Mouse (Mus musculus): Measurements from ENCODE around the gene Prdm1.

Gene Prdm1

DNA sequence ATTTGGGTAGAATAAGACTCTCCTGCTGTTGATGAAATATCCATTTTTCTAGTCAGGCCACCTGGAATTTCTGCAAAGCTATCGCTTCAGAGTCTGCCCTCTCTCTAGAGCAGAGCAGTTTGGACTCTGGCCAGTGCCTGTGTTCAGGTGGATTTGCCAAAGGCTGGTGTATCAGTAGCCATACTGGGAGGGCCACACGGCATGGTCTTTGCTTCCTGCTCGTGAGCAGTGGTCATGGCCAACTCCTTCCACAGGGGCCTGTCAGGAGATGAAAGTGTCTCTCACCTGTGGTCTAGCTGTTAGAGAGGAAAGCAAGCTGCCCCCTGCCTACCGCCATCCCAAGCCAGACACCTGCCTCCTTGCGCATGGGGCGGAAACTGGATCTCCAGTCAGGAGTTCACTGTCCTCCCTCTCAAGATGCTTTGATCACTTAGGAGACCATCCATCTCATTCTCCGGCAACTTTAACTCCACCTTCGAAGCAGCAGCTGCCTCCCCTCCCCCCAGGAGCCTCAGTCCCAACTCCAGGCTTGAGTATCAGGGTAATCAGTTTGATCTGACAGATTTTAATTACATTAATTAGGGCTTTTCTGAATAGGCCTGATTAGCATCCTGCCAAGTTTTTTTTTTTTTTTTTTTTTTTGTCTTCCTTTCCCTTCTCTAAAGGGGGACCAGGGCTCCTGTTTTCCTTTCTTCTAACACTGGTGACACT is 35.3 kb downstream of the Prdm1 start:
- peak; percentile 67 to 78 for DNase-seq

DNA sequence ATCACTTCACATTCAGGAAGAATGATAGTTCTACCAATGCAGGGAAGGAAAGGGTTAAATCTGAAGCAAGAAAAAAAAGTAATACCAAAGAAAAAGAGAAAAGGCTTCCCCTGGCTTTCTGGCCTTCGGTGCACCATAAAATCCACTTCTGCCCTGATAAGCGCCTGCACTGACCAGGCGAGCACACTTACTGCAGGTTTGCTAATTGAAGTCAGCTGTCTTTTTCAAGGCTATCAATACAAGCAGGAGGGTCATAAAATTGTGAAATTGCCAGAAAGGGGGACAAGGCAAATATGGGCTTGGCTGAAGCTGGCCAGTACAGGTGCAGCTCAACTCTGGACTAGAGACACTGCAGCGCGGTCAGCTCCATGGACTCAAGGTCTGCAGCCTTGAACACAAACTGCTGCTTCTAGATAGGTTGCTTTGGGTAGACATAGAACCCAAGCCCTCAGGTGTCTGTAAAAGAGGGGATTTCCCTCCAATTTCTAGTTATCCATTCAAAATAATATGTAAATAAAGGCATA is 37.3 kb downstream of the Prdm1 start:
- no peak for DNase-seq

DNA sequence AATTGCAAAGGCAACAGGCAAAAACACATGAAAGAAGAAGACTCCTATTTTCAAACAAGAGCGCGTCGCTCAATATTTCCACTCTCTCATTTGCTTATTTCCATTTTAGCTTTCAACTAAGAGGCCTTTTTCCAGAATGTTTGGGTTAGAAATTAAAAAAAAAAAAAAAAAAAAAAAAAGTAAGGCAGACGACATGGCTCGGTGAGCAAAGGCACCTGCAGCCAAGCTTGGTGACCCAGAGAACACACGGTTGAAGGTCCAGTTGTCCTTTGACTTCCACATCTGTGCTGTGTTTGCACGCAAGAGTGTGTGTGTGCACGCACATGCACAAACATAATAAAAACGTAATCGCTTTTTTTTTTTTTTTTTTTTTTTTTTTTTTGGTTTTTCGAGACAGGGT is 41.2 kb downstream of the Prdm1 start:
- DNase-seq = peak; percentile 67 to 68

DNA sequence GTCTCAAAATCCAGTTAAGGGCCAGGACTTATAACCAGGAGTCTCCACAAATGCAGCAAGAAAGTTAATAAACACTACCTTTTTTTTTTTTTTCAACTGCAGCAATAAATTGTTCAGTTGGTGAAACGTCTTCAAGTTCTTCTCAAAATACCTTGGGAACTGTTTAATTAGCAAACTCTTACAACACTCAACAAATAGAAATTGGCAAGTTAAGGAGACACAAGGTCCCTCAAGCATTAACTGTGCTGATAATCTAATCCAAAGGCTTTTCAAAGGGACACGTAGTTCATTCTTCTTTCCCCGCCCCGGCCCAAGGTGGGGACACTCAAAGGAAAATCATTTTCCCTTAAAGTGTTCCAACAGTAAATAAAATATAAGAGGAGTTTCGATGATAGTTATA is 44.2 kb downstream of the Prdm1 start:
- no peak for DNase-seq

DNA sequence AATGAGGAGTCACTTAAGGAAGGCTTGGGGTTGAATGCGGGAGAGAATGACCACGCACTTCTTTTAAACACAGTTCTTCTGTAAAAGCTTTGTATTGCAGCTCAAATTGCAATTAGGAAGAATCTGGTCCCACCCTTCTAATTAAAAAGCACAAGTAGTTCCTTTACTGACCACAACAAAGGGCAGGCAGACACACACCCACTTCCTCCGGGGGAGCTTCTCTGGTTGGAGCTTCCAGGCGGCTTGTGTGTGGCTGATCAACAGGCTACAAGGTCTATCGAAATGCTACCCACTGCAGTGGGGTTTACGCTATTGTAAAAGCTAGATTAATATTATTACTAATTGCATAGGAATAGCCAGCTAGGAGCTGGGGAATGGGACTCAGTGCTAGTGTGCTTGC is 45.2 kb downstream of the Prdm1 start:
- DNase-seq = no peak

DNA sequence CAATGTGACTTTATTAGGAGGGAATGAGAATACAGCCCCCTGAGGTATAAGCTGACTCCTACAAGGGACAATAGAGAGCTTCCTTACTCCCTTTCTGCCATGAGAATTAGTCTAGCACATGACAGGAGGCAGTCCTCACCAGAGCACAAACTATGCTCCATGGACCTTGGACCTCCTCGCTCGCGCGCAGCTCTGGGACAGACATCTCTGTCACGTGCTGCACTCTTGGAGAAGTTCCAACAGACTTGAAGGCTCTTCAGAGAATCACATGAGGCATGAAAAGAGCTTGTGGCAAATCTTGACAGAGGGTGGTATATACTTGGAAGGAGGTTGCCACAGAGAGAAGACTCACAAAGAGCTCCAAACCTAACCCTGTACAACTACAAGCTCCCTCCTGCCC is 46.9 kb downstream of the Prdm1 start:
- peak; percentile 92 to 93 for DNase-seq

DNA sequence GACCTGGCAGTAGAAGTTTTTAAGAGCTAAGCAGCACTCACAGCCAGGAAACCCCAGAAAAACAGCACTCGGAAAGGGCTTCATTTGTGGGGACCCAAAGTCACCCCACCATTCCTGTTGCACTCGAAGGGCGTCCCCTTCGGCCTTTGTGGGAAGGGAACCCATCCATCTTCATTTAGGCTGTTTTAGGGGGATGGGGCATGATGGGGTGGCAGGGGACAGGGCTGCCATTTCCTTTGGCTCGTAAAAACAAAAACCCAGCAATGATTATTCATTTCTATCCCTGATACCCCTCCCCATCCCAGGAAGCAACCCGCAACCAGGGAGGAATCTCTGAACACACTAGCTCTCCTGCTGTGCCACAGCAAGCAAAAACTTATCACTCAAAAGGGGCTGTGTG is 49.0 kb downstream of the Prdm1 start:
- DNase-seq = no peak

DNA sequence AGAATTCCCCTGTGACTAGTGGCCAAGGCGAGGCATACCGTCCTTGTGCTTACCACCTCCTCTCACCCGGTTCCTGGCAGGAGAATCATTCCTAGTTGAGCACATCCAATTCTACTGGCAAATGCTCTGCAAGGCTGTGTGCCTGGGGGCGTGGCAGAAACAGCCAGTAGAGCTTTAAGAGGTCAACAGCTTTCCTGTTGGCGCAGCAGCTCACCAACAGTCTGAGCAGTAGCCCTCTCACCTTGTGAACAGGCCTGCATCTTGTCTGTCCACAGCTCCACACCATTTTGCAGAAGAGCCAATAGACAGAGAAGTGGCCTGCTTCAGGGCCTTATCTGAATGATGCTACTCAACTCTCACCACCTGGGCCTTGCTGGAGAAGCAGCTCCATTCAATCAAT is 50.2 kb downstream of the Prdm1 start:
- DNase-seq = peak; percentile 65 to 70

DNA sequence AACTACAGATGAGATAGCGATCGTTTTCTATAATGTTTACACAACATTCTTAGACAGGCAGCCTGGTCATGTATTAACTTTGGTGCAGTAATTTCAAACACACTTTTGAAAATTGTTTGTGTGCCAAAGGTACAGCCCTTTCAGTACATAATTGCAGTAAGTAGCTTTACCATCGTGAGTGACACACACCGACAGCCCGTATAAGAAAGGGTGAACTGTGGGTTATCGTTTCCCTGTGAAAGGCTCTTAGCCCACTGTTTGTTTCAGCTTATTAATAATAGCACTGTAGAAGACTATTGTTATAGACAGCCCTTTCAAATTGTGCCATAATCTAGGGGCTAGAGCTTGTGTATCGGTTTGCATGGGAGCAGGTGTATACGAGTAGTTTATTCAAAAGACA is 51.1 kb downstream of the Prdm1 start:
- DNase-seq = no peak

DNA sequence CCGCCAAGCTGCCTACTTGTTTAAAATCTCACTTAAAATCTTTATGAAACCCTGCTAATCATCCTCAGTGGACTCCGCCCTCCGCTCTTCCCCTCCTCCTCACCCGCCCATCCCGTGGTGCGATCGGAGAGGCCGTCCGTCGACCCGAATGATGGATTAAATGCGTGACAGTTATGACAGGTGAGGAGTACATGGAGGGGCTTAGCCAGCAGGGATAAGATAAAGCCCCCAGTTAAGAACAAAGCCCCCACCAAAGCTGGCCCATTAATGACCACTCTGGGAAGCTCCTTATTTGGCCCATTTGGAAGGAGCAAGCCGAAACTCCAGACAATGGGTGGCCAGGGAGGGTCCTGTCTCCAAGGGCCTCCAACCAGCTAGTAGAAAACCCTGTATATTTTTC is 51.8 kb downstream of the Prdm1 start:
- no peak for DNase-seq

DNA sequence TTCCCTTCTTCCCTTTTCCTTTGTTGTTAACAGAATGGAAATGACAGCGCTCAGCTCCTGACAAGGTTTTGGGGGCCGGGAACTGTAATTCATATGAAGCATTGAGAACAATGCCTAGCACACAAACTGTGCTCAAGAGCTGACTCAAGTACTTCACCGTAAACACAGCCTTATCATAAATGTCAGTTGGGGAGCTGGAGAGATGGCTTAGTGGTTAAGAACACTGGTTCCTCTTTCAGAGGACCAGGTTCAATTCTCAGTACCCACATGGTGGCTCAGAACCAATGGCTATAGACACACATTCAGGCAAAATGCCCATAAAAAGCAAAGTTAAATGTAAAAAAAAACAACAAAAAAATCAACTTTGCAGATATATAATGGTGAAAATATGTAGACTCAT is 52.9 kb downstream of the Prdm1 start:
- DNase-seq = no peak

DNA sequence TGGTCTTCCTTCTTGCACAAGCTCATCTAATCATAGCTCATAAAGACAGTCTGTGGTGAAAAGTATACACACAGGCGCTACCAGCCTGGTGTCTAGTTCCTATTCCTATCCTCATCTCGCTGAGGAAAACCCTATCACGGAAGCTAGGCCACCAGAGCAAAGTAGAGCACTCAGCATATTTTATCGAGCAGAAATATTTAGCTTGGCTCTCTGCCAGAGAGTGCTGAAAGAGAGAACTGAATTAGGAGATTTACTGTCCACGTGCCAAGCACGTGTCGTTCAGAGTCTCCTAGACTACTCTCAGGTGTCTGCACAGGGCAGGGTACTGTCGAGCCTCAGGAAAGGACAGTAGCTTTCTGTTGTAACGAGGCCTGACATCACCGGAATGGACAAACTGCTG is 54.0 kb downstream of the Prdm1 start:
- DNase-seq = peak; percentile 67 to 74

DNA sequence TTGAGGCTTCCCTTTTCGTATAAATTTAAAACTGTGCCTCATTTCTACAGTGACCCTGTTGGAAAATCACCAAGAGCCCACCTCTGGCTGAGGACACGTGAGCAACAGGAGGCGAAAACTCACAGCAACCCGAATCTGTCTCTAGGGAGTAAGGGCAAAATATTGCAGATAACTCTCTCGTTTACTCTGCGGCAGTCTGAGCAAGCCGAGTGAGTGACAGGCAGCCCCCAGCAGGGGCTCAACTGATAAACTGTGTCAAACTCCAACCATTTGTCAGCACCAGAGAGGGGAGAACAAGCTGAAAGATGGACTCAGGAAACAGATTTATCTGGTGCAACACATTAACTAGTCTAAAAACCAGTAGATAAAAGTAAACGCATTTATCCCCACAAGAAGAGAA is 62.7 kb downstream of the Prdm1 start:
- DNase-seq = no peak

DNA sequence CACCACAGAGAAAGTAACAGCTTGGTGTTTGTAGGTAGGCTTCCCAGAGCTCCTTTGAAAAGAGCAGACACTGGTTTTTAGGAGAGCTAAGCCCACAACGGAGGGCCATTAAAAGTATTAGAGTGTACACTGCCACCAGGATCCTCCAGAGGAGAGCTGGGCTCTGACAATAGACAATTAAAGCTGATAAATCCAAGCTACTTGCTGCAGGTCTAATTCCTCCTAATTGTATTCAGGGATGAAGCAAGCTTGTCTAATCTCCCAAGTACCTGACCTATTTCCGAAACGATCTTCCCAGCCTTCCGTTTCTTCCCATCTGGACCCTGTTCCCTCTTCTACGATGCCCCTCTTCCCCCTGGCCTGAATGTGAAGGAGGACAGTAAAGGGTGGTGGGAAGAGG is 63.7 kb downstream of the Prdm1 start:
- DNase-seq = no peak

DNA sequence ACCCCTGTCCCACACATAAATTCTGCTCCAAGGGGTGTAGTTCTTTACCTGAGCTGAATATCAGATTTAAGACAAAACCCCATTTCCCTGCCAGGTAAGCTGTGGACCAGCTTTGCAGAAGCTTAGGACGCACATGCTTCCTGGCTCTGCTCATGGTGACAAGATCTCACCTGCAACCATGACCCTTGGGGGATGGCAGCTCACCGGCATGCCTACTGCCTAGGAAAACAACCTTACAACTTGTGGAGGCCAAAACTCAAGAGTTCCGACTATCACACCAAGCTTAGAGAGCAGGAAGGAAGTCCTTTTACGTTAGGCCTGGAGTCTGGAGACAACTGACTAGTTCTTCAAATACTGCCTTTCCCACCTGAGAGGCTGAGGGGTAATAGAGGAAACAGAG is 64.4 kb downstream of the Prdm1 start:
- DNase-seq = no peak

DNA sequence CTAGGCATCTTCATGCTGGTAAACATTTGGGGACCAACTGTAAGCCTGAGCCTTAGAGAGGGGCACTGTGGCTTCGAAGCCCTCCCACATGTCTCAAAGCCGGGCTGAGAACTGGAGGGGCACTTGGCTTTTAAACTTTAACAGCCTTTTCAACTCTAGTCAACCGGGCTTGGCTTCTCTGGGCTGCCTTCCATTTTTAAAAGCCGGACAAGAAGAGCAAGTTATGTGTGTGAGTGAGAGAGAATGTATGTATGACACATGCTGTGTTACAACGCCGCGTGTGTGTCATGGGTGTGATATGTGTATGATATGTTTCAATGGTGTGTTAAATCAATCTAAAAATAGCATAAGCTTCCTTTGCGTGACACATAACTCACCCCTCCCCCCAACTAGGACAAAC is 66.0 kb downstream of the Prdm1 start:
- DNase-seq = no peak

DNA sequence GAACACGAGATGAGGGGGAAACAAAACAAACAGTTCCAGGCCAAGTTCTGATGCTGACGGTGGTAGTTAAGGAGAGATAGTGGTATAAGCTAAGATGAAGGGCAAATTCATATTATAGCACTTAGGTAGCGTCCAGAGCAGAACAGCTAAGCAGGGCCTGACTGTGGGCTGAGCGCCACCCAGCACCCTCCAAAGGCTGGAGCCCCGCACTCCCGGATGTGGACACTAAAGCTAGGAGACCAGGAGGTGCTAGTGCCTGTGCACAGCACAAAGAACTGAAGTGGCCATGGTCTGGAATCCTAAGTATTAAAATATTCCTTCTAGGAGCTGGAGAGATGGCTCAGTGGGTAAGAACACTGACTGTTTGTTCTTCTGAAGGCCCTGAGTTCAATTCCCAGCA is 67.2 kb downstream of the Prdm1 start:
- DNase-seq = no peak

DNA sequence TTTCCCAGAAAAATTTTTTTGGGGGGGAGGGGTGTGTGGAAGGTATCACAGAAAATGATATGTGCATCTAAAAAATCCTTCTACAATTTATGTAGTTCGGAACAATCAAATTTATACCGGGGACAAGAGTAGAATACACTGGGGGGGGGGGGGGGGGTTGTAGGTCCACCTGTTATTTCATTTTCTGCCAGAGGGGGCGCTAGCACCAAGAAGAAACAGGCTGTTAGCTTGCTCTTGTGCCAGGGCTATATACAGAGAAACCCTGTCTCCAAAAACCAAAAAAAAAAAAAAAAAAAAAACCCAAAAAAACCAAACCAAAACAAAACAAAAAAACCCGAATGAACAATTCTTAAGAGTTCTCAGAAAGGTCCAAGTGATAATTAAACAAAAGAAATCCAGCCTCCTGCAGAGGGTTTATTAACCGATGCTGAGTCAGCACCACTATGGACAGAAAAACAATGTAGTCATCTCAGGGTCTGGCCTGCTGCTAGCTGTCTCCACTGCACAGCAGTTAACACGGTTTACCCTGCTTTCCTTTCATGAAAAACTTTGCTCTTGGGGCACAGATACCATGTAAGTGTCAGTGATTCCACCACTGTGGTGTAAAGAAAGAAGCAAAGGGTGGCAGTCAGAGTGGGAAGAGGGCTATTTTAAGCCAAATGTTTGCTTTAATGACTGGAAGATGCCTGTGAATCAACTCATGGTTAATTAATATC is 68.0 kb downstream of the Prdm1 start:
- DNase-seq = peak; percentile 64 to 87

DNA sequence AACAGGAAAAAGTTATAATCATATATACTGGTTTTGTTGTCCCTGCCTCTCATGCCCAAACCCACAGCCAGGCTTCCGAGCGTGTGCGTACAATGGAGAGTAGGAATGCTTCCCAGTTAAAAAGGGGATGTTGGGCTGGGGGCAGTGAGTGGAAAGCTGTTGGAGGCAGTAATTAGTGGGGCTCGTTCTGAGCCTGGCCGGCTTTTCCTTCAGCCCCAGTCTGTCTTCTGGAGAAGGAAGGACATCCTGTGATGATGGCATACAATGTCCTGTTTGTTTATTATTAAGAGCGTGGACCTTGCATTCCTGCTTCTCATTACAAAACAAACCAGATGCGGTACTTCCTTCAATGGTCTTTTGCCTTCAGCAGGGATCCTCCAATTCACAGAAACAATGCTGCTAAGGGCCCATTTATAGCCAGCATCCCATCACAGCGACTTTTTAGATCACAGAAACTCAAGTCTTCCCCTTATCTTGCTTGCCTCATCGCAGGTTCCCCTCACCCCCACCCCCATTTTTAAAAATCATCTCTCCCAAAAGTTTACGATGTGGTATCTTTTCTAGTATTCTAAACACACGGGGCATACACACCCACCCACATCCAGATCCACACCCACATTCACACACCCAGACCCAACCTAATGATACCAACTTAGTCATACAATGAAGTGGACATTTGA is 68.8 kb downstream of the Prdm1 start:
- no peak for DNase-seq

DNA sequence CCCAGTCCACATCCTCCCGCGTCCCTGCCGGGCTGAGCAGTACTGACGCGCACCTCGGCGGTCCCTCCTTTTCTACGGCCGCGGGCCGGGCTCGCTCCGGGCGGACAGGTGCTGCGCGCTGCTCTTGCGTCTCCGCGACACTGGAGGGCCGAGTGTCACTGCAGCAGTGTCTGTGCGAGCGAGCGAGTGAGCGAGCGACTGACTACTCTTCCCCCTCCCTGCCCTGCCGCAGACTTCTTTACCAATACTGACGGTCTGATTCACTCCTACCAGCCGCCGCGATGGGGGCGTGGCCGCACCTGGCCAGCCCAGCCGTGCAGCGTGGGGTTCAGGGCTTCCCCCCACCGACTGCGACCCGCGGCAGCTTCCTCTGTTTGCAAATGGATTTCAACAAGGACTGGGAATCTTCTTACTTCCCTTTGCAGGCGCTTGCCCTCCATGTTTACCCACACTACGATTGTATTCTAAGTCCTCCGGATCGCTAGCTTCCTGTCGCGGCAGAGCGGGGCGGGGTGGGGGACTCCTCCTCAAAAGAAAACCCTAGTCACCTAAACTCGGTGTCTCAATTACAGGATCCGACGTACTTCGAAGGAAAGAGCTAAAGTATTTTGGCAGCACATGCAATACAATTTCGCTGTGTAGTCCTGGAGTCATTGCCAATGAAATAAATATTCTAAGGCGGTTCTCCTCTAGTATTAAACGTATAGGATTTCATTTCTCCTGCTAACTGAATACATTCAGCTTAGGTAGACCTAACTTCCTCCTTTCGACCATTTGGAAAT is 69.6 kb downstream of the Prdm1 start:
- peak; percentile 56 to 78 for DNase-seq

DNA sequence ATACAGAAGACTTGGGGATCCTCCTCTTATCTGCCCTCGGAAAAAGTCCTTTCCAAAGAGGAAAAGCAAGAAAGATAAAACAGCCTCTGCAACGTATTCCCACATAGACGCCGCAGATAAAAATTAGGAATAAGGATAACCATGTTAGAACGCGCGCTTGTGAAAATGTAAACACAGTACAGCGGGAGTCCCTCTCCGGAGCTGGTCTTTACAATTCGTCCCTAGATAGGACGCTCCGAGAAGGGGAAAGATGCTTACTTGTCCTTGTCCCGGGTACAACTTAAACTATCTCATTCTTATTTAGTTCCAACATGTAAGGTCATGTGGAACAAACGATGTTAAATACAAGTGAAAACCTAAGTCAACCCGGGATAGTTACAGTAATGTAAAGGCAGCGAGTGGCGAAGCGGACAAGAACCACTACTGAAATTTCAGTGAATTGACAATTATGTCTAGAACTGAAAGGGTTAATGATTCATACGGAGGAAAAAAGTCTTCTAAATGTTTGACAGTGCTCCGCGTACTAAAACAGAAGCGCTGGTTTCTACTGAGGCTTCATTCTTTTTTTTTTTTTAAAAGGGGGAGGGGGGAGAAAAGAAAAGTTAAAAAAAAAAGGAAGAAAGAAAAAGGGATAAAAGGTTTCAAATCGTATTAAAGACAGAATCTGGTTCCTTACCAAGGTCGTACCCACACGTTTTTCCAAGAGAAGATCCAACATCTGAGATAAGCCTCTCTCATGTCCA is 70.3 kb downstream of the Prdm1 start:
- no peak for DNase-seq

Measured in kidney, postnatal 36 days (tissue).